9 mouse cellular contexts compared by ENCODE assay signal in genomic region chr19:36214188-36214968, GRCm38 (mm10).
DNase-seq lines count a peak whose midpoint lies in the region; ATAC-seq lines count a peak whose summit lies in the region.
"Had no signal": no experiment of that assay in that cellular context is flagged by ENCODE, and none has a peak within 500 bp of the region (broad histone marks: within the 10 kb centered on the region; RNA-seq: fewer than 3 reads in every experiment).

No protein-coding gene starts in this region.

- no peak overlapping the region for H3K4me3 ChIP-seq in hindbrain, embryonic 16.5 days (ENCODE audit: low read length)
- no peak overlapping the region for H3K4me3 ChIP-seq in limb, embryonic 12.5 days (replicated peaks)
- H3K4me3 ChIP-seq in neural tube, embryonic 11.5 days (ENCODE audit: low read depth, low read length) = no peak overlapping the region
- H3K4me3 ChIP-seq: layer of hippocampus, adult 2 months had no signal

- H3K27me3 ChIP-seq in hindbrain, embryonic 16.5 days (replicated peaks; ENCODE audit: control insufficient read depth, insufficient read depth, low read length) = no peaks in the 10 kb centered on the region
- H3K27me3 ChIP-seq in limb, embryonic 12.5 days = no peaks in the 10 kb centered on the region
- H3K27me3 ChIP-seq in neural tube, embryonic 11.5 days (ENCODE audit: control insufficient read depth, insufficient read depth, low read length) = no peaks in the 10 kb centered on the region

- no peak overlapping the region for H3K4me2 ChIP-seq in hindbrain, embryonic 16.5 days (ENCODE audit: low read length)
- peak overlapping the region; percentile 31; the same call in 1 of the 2 replicates for H3K4me2 ChIP-seq in limb, embryonic 12.5 days
- H3K4me2 ChIP-seq in neural tube, embryonic 11.5 days (ENCODE audit: low read depth) = no peak overlapping the region

- ATAC-seq in hindbrain, embryonic 16.5 days = peak; percentile 76
- peak; percentile 94 for ATAC-seq in limb, embryonic 12.5 days (ENCODE audit: insufficient number of reproducible peaks, insufficient read depth, low FRiP score, low TSS enrichment, low read depth)
- peak; percentile 78 for ATAC-seq in neural tube, embryonic 11.5 days (ENCODE audit: insufficient read depth, low FRiP score, low TSS enrichment)

- H3K9ac ChIP-seq in hindbrain, embryonic 16.5 days (ENCODE audit: low read depth, low read length) = no peak overlapping the region
- H3K9ac ChIP-seq in limb, embryonic 12.5 days (replicated peaks) = no peak overlapping the region
- H3K9ac ChIP-seq in neural tube, embryonic 11.5 days (ENCODE audit: low read length) = no peak overlapping the region

- H3K36me3 ChIP-seq in hindbrain, embryonic 16.5 days (ENCODE audit: control insufficient read depth, insufficient read depth, low read length) = no peaks in the 10 kb centered on the region
- no peaks in the 10 kb centered on the region for H3K36me3 ChIP-seq in limb, embryonic 12.5 days
- H3K36me3 ChIP-seq in neural tube, embryonic 11.5 days (ENCODE audit: control insufficient read depth, insufficient read depth, low read length) = no peaks in the 10 kb centered on the region

- H3K27ac ChIP-seq in hindbrain, embryonic 16.5 days (ENCODE audit: low read depth, low read length) = no peak overlapping the region
- 0 out of 2 replicates have a peak overlapping the region, but pooled peaks have one; percentile 62 for H3K27ac ChIP-seq in limb, embryonic 12.5 days
- H3K27ac ChIP-seq in neural tube, embryonic 11.5 days (ENCODE audit: low read depth, low read length) = no peak overlapping the region
- H3K27ac ChIP-seq: layer of hippocampus, adult 2 months had no signal

- 15% methylated on average over 7 of the region's 7 CpGs for WGBS in hindbrain, embryonic 16.5 days
- 22% methylated on average over 7 of the region's 7 CpGs for WGBS in limb, embryonic 12.5 days
- WGBS in neural tube, embryonic 11.5 days = 29% methylated on average over 7 of the region's 7 CpGs

- peaks cover 11% of the 10 kb centered on the region for H3K4me1 ChIP-seq in hindbrain, embryonic 16.5 days (ENCODE audit: control insufficient read depth, insufficient read depth, low read depth, low read length)
- peaks cover 22% of the 10 kb centered on the region for H3K4me1 ChIP-seq in limb, embryonic 12.5 days (replicated peaks)
- H3K4me1 ChIP-seq in neural tube, embryonic 11.5 days (ENCODE audit: control insufficient read depth, insufficient read depth, low read length) = peaks cover 9% of the 10 kb centered on the region

- H3K9me3 ChIP-seq in hindbrain, embryonic 16.5 days (ENCODE audit: control insufficient read depth, low read length) = no peaks in the 10 kb centered on the region
- no peaks in the 10 kb centered on the region for H3K9me3 ChIP-seq in limb, embryonic 12.5 days
- H3K9me3 ChIP-seq in neural tube, embryonic 11.5 days (ENCODE audit: control insufficient read depth, low read length) = no peaks in the 10 kb centered on the region

- peak; percentile 77 for DNase-seq in Muller cell, postnatal 12 days (ENCODE audit: inconsistent ontology term)
- peak; percentile 61 for DNase-seq in adrenal gland, postnatal 25 days
- peak; percentile 44 to 53 for DNase-seq in frontal cortex, postnatal 10 days (ENCODE audit: low spot score in 2 of 2)
- peak; percentile 68 for DNase-seq in neural tube, embryonic 11.5 days (ENCODE audit: low spot score)
- DNase-seq in thymus, postnatal 10 days (ENCODE audit: low spot score in 2 of 2) = no peak
- no peak for DNase-seq in spleen, adult 18-20 months

Comparison
In these comparisons a context has a peak if more than half of its experiments do, and no peak if none do; other contexts are left out.
1. DNase-seq: peak in Muller cell, postnatal 12 days (single experiment), adrenal gland, postnatal 25 days (single experiment), frontal cortex, postnatal 10 days (2 of 2) and neural tube, embryonic 11.5 days (single experiment); none in thymus, postnatal 10 days (0 of 2) and spleen, adult 18-20 months (0 of 2).
2. Peak in every context shown above with its lines, with median percentiles within 50 percentile points of each other: ATAC-seq.